Mouse (Mus musculus): Measurements from ENCODE around the gene Rab1a. TPM values are rescaled to one million over a fixed set of nuclear protein-coding genes. Genes with fewer than 3 reads are reported as not detected.
"Not testable (repeated sequence)": the region's sequence is repeated elsewhere in the genome, so short reads cannot be mapped to it uniquely, and the experiment has no call there.

Gene Rab1a
- polyA plus RNA-seq (2015; fragmentation: Nextera tagmentation; extraction: Ambion mirVana), result 251 and 290 TPM in 2 replicates

DNA sequence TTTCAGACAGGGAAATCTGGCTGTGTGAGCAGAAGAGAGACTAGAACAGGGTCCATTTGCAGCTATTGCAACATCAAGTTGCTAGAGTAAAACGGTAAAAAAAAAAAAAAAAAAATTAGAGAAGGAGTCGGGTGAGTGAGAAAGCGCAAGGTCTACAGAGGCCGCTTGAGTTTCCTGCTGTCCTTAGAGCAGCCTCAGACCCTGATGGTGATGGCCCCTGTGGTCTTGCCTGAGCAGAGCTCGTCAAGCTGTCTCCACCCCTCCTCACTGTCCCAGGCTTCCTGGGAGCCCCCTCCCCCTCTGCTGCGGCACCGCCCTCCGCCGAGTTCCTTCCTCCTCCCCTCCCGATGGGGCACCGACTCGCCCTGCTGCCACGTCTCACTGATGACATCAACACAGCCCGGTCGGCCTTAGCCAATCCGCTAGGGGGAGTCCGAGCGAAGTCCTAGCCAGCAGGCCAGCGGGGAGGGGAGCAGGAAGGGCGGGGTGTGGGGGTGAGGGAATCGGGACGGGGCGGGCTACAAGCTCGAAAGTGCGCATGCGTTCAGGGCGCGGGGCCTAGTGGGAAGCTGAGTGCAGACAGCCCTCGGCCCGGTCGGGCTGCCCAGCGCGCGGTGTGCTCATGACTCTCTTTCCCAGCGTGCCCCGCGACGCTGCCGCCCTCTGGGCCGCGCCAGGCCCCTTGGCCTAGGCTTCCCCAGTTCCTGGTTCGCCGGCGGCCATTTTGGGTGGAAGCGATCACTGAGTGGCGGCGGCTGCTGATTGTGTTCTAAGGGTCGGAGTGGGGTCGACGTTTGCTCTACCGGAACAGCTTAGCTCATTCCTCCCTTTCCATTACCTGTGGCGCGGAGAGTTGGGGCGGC, at the start of gene Rab1a:
Gene Rab1a (plus strand): TSS at position 720 of the 863 bp plus-strand sequence.
- H3K4me2 ChIP-seq, result peak within 1 kb of the TSS; percentile 83
- ATAC-seq (ENCODE audit: insufficient number of reproducible peaks, insufficient read depth, low FRiP score, low TSS enrichment, low read depth), result peak; percentile 98
- under 1% methylated on average over 54 of the region's 54 CpGs for WGBS
- H3K9me3 ChIP-seq, result no peaks in the 10 kb centered on the region
- H3K9ac ChIP-seq, result peak within 1 kb of the TSS; percentile 96
- H3K36me3 ChIP-seq, result no peaks in the 10 kb centered on the region; the same call in 1 of the 2 replicates
- H3K27me3 ChIP-seq, result no peaks in the 10 kb centered on the region
- H3K27ac ChIP-seq, result peak within 1 kb of the TSS; percentile 96
- H3K4me3 ChIP-seq, result peak within 1 kb of the TSS; percentile 99
- peaks cover 27% of the 10 kb centered on the region for H3K4me1 ChIP-seq

DNA sequence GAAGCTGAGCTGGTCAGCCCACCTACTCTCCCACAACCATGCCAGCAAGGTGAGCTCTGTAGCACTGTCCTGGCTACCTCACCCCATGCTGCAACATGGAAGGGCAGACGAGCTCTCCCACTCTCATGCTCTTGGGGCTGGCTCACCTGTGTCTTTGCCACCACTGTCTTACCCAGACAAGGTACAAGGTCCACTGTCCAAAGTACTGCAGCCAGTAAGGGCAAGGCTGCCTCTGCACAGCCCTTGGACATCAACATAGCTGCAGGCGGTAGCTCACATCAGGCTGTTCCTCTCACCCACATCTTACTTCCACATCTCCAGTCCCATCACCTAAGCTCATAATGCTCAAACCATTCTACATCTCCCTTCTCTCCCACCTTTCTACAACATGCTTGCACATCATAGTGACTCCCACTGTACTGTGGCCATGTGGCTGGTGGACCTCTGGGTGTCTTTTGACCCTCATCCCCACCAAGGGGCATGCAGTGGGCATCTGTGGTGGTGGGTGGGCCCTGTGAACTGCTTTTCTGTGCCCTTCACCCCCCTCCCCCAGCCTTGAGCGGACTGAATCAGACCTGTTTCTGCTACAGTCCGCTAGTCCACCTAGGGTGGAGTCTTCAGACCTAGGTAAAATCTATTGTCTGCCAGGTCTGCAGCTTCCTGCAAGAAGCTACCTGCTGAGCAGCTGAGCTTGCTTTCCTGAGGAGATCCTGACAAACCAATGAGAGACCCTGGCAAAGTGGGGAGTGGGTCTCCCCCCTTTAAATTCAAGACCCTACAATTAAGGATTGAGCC, 48.9 kb upstream of the Rab1a start:
- no peak overlapping the region for H3K9ac ChIP-seq
- H3K4me2 ChIP-seq, result no peak overlapping the region
- H3K9me3 ChIP-seq, result peaks cover 4% of the 10 kb centered on the region; the same call in 1 of the 2 replicates
- no peaks in the 10 kb centered on the region for H3K27me3 ChIP-seq
- no peaks in the 10 kb centered on the region for H3K36me3 ChIP-seq
- H3K27ac ChIP-seq, result no peak overlapping the region
- WGBS, result 81% methylated on average over 4 of the region's 4 CpGs
- H3K4me1 ChIP-seq, result no peaks in the 10 kb centered on the region
- no peak overlapping the region for H3K4me3 ChIP-seq
- ATAC-seq (ENCODE audit: insufficient number of reproducible peaks, insufficient read depth, low FRiP score, low TSS enrichment, low read depth), result no peak

DNA sequence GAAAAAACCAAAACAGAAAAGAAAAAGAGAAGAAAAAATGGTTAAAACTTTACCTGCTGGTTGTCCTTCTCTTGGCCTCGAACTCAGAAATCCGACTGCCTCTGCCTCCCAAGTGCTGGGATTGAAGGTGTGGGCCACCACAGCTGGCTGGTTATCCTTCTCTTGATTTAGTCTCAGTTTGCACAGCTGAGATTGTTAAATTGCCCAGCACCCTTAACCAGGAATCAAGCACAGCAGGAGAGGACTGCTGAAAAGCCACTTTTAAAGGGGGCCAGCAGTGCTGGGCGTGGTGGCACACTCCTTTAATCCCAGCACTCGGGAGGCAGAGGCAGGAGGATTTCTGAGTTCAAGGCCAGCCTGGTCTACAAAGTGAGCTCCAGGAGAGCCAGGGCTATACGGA, 47.7 kb upstream of the Rab1a start:
- H3K27me3 ChIP-seq; H3K4me1 ChIP-seq; H3K9me3 ChIP-seq; H3K4me3 ChIP-seq; H3K27ac ChIP-seq; ATAC-seq (ENCODE audit: insufficient number of reproducible peaks, insufficient read depth, low FRiP score, low TSS enrichment, low read depth); H3K4me2 ChIP-seq; H3K36me3 ChIP-seq; H3K9ac ChIP-seq: not testable (repeated sequence)
- WGBS, result 94% methylated on average over 5 of the region's 5 CpGs

DNA sequence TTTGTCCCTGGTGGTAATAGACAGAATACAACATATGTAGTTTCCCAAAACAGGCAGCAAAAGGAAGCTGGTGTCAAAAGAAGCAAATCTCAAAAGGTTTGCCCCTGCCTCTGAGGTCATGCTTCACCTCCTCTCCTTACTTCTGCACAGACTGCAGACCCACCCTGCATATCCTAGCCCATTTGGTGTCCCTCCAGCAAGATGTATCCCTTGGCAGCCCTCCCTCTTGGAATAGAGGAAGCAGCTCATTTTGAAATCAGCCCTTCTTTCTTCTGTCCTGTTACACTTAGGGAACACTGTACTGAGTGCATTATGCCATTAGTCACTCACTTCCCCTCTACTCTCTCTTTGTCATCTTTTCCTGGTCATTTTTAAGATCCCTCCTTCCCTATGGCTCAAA, 42.4 kb upstream of the Rab1a start:
- H3K9me3 ChIP-seq, result no peaks in the 10 kb centered on the region
- no peaks in the 10 kb centered on the region for H3K4me1 ChIP-seq

DNA sequence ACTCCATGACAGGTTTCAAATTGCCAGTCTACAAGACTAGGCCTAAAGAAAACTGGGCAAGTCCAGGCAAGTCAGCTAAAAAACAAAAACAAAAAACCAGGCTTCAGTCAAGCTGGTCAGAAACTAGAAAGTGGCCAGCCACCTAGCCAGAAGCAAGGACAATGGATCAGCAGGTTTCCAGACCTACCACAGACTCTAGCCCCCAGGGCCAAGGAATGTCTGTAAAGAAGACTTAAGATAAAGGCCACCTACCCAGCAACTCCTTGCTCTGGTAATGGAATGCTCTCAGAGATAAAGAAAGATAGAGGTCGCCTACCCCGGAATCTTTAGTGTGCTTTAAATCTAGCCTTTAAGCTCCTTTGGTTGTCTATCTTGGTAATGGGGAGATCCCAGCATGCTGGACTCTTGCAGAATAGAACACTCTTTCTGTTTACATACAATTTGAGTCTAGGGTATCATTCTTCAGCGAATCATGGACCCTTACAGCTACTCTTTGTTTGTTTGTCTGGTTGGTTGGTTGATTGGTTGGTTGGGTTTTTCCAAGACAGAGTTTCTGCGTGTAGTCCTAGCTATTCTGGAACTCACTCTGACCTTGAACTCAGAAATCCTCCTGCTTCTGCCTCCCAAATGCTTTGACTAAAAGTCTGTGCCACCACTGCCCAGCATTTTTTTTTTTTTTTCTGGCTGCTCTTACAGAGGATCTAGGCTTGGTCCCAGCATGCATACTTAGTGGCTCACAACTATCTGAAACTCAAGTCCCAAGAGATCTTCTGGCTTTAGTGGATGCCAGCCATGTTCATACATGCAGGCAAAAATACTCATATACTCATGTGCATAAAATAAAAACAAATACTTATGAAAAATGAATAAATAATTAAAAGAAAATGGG, 36.0 kb upstream of the Rab1a start:
- Histone ChIP-seq H3K4me3 (no peak overlapping the region), H3K4me2 (no peak overlapping the region), H3K27ac (no peak overlapping the region), H3K27me3 (no peaks in the 10 kb centered on the region), H3K9ac (no peak overlapping the region), H3K4me1 (no peaks in the 10 kb centered on the region), H3K9me3 (no peaks in the 10 kb centered on the region), H3K36me3 (no peaks in the 10 kb centered on the region)
- 55% methylated on average over 4 of the region's 4 CpGs for WGBS
- ATAC-seq (ENCODE audit: insufficient number of reproducible peaks, insufficient read depth, low FRiP score, low TSS enrichment, low read depth), result no peak

More for the DNA sequence above, 42.4 kb upstream of the Rab1a start:
- ATAC-seq (ENCODE audit: insufficient number of reproducible peaks, insufficient read depth, low FRiP score, low TSS enrichment, low read depth), result no peak
- no peak overlapping the region for H3K4me2 ChIP-seq
- no peak overlapping the region for H3K9ac ChIP-seq
- H3K4me3 ChIP-seq, result no peak overlapping the region
- no peak overlapping the region for H3K27ac ChIP-seq
- H3K27me3 ChIP-seq, result no peaks in the 10 kb centered on the region
- no peaks in the 10 kb centered on the region for H3K36me3 ChIP-seq

DNA sequence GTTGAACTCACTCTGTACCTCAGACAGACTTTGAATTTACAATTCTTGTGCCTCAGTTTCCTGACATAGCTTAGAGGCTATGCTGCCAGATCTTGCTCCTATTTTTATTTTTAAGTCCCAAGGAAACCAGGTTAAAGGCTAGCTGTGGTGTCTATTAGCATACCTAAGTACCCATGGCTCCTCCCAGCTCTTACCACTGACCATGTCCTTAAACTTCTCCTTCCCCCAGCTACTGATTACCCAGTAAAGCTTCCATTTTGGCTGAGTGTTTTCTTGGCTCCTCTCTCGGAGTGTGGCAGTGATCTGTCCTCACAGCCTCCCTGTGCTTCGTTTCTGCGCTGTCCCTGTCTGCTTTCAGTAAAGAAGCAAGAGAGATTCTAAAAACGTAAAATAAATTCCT, 35.2 kb upstream of the Rab1a start:
- WGBS, result 93% methylated on average over 4 of the region's 4 CpGs
- Histone ChIP-seq H3K9ac (no peak overlapping the region), H3K27me3 (no peaks in the 10 kb centered on the region), H3K4me2 (no peak overlapping the region), H3K4me3 (no peak overlapping the region), H3K9me3 (no peaks in the 10 kb centered on the region), H3K4me1 (no peaks in the 10 kb centered on the region), H3K36me3 (no peaks in the 10 kb centered on the region), H3K27ac (no peak overlapping the region)
- no peak for ATAC-seq (ENCODE audit: insufficient number of reproducible peaks, insufficient read depth, low FRiP score, low TSS enrichment, low read depth)

DNA sequence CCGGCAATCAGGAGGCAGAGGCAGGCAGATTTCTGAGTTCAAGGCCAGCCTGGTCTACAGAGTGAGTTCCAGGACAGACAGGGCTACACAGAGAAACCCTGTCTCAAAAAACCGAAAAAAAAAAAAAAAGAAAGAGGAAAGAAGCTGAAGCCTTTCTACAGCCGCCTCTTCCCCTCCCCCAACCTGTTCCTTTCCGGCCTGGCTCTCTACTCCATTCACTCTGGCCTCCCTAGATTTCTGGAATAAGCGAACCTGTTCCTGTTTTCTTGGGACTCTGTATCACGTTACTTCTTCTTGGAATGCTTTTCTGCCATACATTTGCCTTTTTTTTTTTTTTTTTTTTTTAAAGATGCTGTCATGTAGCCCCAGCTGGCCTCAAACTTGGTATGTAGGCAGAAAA, 34.8 kb upstream of the Rab1a start:
- 64% methylated on average over 6 of the region's 6 CpGs for WGBS
- not testable (repeated sequence) for H3K4me3 ChIP-seq; H3K27me3 ChIP-seq; H3K4me2 ChIP-seq; H3K9ac ChIP-seq; H3K36me3 ChIP-seq; H3K4me1 ChIP-seq; H3K27ac ChIP-seq; ATAC-seq (ENCODE audit: insufficient number of reproducible peaks, insufficient read depth, low FRiP score, low TSS enrichment, low read depth); H3K9me3 ChIP-seq

DNA sequence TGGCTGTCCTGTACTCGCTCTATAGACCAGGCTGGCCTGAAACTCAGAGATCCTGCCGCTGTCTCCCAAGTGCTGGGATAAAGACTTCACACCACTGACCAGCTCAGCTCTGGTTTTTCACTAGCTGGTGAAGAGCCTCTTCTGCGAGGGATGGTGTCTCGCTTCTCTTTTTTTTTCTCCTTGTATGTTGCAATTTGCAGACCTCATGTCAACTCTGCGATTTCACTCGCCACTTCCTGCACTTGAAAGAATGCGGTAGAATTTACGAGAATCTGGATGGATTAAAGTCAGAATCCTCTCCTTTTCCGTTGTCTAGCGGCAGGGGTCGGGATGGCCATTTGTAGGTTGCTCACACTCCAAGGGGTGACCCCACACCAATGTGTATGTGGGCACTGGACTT, 32.3 kb upstream of the Rab1a start:
- no peak for ATAC-seq (ENCODE audit: insufficient number of reproducible peaks, insufficient read depth, low FRiP score, low TSS enrichment, low read depth)

DNA sequence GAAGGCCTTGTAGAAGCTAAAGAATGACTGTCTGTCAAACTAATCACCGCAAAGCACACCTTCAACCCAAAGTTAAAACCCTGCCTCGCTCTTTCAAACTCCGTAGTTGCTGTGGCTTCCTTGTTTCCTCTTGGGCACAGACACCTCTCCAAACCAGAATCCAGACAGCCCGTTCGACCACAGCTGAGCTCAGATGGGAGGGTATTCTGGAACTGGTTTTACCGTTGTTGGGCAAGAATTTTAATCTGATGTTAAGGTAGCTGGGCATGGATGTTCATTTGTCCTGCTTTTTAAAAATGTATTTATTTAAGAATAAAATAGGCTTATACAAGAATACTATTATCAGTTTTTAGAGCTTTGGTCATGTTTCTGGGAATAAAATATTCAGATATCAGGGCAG, 14.0 kb upstream of the Rab1a start:
- Histone ChIP-seq H3K36me3 (no peaks in the 10 kb centered on the region), H3K4me2 (no peak overlapping the region), H3K9ac (no peak overlapping the region), H3K27me3 (no peaks in the 10 kb centered on the region), H3K4me1 (no peaks in the 10 kb centered on the region), H3K4me3 (no peak overlapping the region), H3K9me3 (no peaks in the 10 kb centered on the region), H3K27ac (no peak overlapping the region)
- no peak for ATAC-seq (ENCODE audit: insufficient number of reproducible peaks, insufficient read depth, low FRiP score, low TSS enrichment, low read depth)
- 66% methylated on average over 6 of the region's 6 CpGs for WGBS

More for the DNA sequence above, 32.3 kb upstream of the Rab1a start:
- Histone ChIP-seq H3K9me3 (no peaks in the 10 kb centered on the region), H3K27ac (no peak overlapping the region), H3K4me1 (no peaks in the 10 kb centered on the region), H3K27me3 (no peaks in the 10 kb centered on the region), H3K9ac (no peak overlapping the region), H3K36me3 (no peaks in the 10 kb centered on the region), H3K4me3 (no peak overlapping the region), H3K4me2 (no peak overlapping the region)
- 87% methylated on average over 11 of the region's 11 CpGs for WGBS

DNA sequence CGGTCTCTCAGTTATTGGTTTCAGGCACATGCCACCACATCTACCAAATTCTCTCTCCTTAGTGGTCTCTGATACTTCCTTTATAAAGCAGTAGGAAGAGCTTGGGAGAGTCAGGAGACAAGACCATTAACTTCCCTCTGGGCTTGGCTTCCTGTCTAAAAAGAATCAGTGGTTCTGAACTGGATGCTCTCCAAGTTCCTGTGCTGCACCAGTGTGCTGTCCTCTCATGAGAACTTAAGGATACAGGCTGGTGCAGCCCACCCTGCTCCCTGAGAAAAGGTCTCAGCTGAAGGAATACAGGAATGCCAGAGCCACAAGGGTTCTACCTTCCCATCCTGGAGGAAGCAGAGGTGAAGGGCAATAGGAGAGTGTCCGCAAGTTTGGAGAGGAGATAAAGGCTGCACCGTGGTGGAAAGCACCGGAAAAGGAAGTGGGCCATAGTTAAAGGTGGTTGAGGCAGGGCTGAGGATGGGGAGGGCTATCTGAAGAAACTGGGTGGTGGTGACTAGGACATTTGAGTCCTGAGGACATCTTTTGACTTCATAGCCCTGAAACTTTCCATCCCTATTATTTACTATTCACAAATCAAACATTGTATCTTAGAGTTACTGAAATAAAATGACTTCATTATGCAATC, 8.0 kb upstream of the Rab1a start:
- 90% methylated on average over 4 of the region's 4 CpGs for WGBS
- ATAC-seq (ENCODE audit: insufficient number of reproducible peaks, insufficient read depth, low FRiP score, low TSS enrichment, low read depth), result no peak
- no peaks in the 10 kb centered on the region for H3K27me3 ChIP-seq

DNA sequence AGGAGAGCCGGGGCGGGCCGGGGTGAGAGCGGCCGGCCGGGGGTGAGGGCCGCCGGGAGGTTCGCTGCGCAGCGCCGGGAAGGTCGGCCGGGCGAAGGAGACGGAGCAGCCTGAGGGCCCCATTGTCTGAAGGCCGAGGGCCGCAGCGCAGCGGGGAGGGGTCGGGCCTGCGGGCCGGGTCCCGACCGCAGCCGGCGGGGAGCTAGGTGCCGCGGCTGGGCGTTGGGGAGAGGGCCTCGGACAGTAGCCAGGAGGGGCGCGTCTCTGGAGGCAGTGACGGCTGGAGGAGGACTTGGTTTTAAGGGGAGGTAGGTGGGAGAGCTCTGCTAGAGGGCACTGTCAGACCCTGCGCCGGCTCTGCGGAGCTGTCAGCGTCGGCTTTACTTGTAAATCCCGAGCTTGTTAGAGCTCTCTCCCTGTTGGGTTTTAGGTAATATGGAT, 449 bp downstream of the Rab1a start:
- 0 out of 2 replicates have a peak, but pooled peaks have one; percentile 0 for ATAC-seq (ENCODE audit: insufficient number of reproducible peaks, insufficient read depth, low FRiP score, low TSS enrichment, low read depth)
- Histone ChIP-seq H3K4me1 (peaks cover 33% of the 10 kb centered on the region), H3K9me3 (no peaks in the 10 kb centered on the region), H3K36me3 (no peaks in the 10 kb centered on the region; the same call in 1 of the 2 replicates), H3K27ac (peak overlapping the region; percentile 96), H3K4me3 (peak overlapping the region; percentile 99), H3K27me3 (no peaks in the 10 kb centered on the region), H3K9ac (peak overlapping the region; percentile 96), H3K4me2 (peak overlapping the region; percentile 83)
- WGBS, result under 1% methylated on average over 40 of the region's 40 CpGs

More for the DNA sequence above, 8.0 kb upstream of the Rab1a start:
- Histone ChIP-seq H3K4me3 (no peak overlapping the region), H3K27ac (no peak overlapping the region), H3K9ac (no peak overlapping the region), H3K9me3 (no peaks in the 10 kb centered on the region), H3K4me2 (no peak overlapping the region), H3K4me1 (no peaks in the 10 kb centered on the region), H3K36me3 (no peaks in the 10 kb centered on the region)

Data from embryonic facial prominence, embryonic 13.5 days (tissue).